Mouse (Mus musculus) small intestine, adult 2 months (tissue): ENCODE results near the gene BC049730.

Source experiments
- CTCF ChIP-seq: fragments of 200-500 bp; IDR thresholded peaks from 2 replicates; pipeline ENCODE4 v1.5.1; 2012; ENCODE audit warnings: low read depth, mild to moderate bottlenecking, control low read depth, inconsistent platforms, low read length, moderate library complexity, mixed read lengths; ENCODE audit not compliant: insufficient replicate concordance, insufficient read length; ENCODE audit errors: extremely low read depth
- POLR2A ChIP-seq: fragments of 200-500 bp; IDR thresholded peaks from 2 replicates; pipeline ENCODE4 v1.6.1; 2012; ENCODE audit warnings: low read depth, mild to moderate bottlenecking, control low read depth, inconsistent platforms, low read length, moderate library complexity

DNA sequence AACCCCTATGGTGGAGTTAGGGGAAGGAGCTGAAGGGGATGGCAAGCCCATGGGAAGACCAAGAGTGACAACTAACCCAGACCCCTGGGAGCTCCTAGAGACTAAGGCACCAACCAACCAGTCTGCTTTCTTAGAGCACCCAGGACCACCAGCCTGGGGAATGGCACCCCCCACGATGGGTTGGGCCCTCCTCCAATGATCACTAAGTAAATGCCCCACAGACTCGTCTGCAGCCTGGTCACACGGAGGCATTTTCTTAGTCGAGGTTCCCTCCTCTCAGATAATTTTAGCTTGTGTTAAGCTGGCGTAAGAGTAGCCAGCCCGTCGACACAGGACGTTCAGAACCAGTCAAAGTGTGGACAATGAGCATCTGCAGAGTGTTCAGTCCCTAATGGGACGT, 44.1 kb upstream of the BC049730 start:
- TF ChIP-seq CTCF (no peak), POLR2A (no peak)
